Mouse (Mus musculus): ENCODE measurements at regions not wholly inside any gene's neighbourhood (a gene's known extent, or its start where the extent isn't known, plus 50 kb on each side); places are given as distances from the start of the nearest gene placed in this dataset.

DNA sequence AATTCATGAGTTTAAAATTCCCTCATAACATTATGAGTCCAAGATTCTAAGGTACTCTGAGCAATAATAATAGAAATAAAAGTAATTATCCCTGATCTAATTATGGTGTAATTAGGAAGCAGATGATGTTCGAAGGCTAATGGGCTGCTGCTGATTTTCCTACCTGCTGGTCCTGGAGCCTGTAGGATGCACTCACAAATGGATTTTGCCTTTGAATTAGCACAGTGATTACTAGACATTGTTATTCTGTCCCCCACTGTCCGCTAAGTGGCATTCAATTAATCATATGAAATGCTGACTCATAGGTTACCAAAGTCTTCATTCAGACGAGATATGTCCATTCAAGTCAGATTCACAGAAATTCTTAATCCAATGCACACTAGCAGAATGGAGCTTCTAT lies 246.0 kb upstream of the Klf6 start:
- TF ChIP-seq TCF12 (IDR thresholded peaks at IDR 0.05; ENCODE audit: low read depth, low read length) (no peak), KAT2A (conservative IDR thresholded peaks at IDR 0.05; ENCODE audit: low read depth, low read length) (no peak), UBTF (IDR thresholded peaks at IDR 0.05; ENCODE audit: borderline replicate concordance, insufficient read depth, low read depth, low read length) (no peak), MAZ (IDR thresholded peaks at IDR 0.05; ENCODE audit: low read depth, low read length) (no peak), CTCF (IDR thresholded peaks at IDR 0.05 in 2 of 3, conservative IDR thresholded peaks at IDR 0.05 in 1 of 3; ENCODE audit: control insufficient read depth in 1 of 3, insufficient read depth in 1 of 3, low read depth in 2 of 3, low read length in 3 of 3, poor library complexity in 1 of 3, severe bottlenecking in 1 of 3) (no peak), TAL1 (IDR thresholded peaks at IDR 0.05; ENCODE audit: low read length) (no peak), EP300 (IDR thresholded peaks at IDR 0.05; ENCODE audit: low read depth in 1 of 2, low read length in 2 of 2) (no peak)

Measured in MEL (cell line).